Mouse (Mus musculus) G1E (cell line): ENCODE results near the gene Boc.

Experiments used
- CTCF ChIP-seq: IDR thresholded peaks from 2 replicates; pipeline ENCODE4 v1.5.1; 2012; ENCODE audit warnings: low read depth, low read length, inconsistent platforms, mixed read lengths
- GATA1 ChIP-seq: IDR thresholded peaks from 2 replicates; pipeline ENCODE4 v1.6.1; 2012; ENCODE audit warnings: borderline replicate concordance, low read length, inconsistent platforms, mixed read lengths
- POLR2AphosphoS5 ChIP-seq: IDR thresholded peaks from 2 replicates; pipeline ENCODE4 v1.6.1; 2012; ENCODE audit warnings: low read depth, low read length, inconsistent platforms; ENCODE audit not compliant: insufficient replicate concordance
- TAL1 ChIP-seq: conservative IDR thresholded peaks from 2 replicates; pipeline ENCODE4 v1.6.1; 2012; ENCODE audit warnings: low read depth, low read length, inconsistent platforms, mixed read lengths

DNA sequence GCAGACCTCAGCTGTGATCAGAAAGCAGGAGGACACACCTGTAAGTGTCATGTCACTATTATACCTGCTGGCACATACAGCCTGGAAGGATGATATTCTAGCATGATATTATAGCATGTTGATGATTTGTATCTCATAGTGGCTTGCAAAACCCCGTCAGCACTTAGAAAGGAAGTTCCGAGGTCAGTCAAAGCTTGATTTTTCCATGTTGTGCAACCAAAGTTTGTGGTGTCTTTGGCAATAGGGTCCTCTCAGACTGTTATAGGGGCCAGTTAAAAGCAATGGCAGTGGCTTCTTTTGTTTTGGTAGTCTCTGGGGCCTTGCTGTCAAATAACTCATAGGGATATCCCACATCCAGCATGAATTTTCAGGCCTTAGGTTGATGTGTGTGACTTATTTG, 100.8 kb downstream of the Boc start:
- TF ChIP-seq CTCF = no peak
- TF ChIP-seq GATA1 = no peak
- TF ChIP-seq POLR2AphosphoS5 = no peak
- TF ChIP-seq TAL1 = no peak
